Mouse (Mus musculus): ENCODE results near the gene Pip4p1.

DNA sequence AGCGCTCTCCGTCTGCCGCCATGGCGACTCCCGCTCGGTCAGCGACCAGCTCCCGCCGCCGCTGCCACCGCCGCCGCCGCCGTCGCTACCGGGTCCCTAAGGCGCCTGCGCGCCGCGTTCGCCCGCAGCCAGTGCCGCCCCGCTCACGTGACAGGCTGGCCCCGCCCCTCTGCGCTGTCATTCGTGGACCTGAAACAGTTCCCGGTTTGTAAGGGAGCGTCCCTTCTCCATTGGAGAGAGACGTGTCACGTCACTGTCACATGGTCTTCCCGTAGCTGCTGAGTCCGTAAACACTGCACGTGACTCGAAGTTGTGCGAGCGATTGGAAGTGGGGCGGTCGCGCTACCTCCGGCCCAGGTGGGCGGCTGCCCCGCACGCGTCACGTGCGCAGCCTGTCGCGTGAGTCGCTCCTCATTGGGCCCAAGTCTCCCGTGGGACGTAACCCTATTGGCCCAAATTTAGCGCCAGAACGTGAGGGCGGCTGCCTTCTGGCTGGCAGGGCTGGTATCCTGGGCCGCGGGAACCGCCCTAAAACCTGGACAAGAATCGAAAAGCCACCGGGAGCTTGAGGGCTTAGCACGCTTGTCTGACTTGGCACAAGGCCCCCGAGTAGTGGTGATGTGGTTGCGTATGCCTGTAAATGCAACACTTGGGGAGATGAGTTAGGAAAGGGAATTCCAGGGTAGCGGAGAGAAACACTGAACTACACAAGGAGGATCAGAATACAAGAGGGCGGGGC is at the start of gene Pip4p1, which contains the start of gene Pnp:
- TF ChIP-seq CHD2 (IDR thresholded peaks at IDR 0.05; ENCODE audit: low read length), result peak; percentile 72
- TF ChIP-seq SIN3A (IDR thresholded peaks at IDR 0.05; ENCODE audit: low read length), result peak; percentile 95
- TF ChIP-seq CTCF (conservative IDR thresholded peaks at IDR 0.05 in 1 of 2, IDR thresholded peaks at IDR 0.05 in 1 of 2; ENCODE audit: low read depth in 2 of 2, low read length in 2 of 2), result no peak
- peak; percentile 96 for TF ChIP-seq MXI1 (IDR thresholded peaks at IDR 0.05; ENCODE audit: low read depth, low read length)
- TF ChIP-seq USF2 (conservative IDR thresholded peaks at IDR 0.05; ENCODE audit: low read depth, low read length), result peak; percentile 98
- TF ChIP-seq ZNF384 (IDR thresholded peaks at IDR 0.05; ENCODE audit: low read depth, low read length), result no peak
- peak; percentile 64; the same call in 1 of the 2 replicates for TF ChIP-seq POLR2A (IDR thresholded peaks at IDR 0.05; ENCODE audit: low read depth, low read length)
- TF ChIP-seq EP300 (IDR thresholded peaks at IDR 0.05; ENCODE audit: low read length), result no peak
- no peak for TF ChIP-seq PAX5 (IDR thresholded peaks at IDR 0.05; ENCODE audit: low read length)
- peak; percentile 84 for TF ChIP-seq ZMIZ1 (IDR thresholded peaks at IDR 0.05; ENCODE audit: low read depth, low read length)
- TF ChIP-seq BHLHE40 (IDR thresholded peaks at IDR 0.05; ENCODE audit: low read depth, low read length), result peak; percentile 100

All from CH12.LX (cell line).